Mouse (Mus musculus) fat pad, adult 2 months (tissue): ENCODE measurements around the gene Tbl3.
"Not testable (repeated sequence)": the region's sequence is repeated elsewhere in the genome, so short reads cannot be mapped to it uniquely, and the experiment has no call there.

ENCODE experiments used
- DNase-seq: peaks from one replicate; pipeline ENCODE4 v3.0.0-alpha.2; 2011; ENCODE audit warnings: low read depth, low spot score; ENCODE audit errors: extremely low read depth

Gene Tbl3

GRCm38 (mm10) chr17:24697985-24698384, 9.5 kb downstream of the Tbl3 start:
- DNase-seq = no peak

DNA sequence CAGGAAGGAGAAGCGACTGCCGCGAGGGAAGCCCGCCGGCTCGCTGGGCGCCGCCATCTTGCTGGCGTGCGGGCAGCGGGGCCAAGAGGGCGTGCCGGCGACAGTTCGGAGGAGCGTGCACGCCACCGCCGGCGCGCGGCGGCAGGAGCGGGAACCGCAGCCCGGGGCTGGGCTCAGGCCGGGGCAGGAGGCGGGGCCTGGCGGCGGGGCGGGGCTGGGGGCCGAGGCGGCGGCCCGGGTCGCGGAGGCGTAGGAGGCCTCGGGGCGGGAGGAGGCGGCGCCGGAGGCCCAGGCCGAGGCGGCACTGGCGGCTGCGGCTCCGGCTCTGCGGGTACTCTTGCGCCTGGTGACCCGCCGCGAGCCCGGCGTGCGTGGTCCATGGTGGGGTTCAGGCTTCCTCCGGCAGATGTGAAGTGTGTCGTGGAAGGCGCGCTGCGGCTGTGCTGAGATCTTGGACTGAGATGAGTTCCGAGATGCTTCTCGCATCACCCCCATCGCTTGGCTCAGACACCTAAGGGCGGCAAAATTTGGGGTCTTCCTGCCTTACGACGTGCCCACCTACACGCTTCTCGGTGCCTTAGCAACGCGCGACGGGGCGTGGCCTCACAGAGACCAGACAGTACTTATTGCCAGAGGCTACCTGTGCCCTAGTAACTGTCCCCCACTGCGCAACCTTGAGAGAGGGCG, 11.3 kb downstream of the Tbl3 start, which contains the start of the genes Gfer and Noxo1:
Gene Gfer (minus strand): TSS at position 146 of the 687 bp plus-strand sequence.
Gene Noxo1 (plus strand): TSS at position 224 of the 687 bp plus-strand sequence.
- DNase-seq = no peak

- no peak for DNase-seq
These were observed 12.0 kb downstream of the Tbl3 start for GRCm38 (mm10) chr17:24695326-24696010.

DNA sequence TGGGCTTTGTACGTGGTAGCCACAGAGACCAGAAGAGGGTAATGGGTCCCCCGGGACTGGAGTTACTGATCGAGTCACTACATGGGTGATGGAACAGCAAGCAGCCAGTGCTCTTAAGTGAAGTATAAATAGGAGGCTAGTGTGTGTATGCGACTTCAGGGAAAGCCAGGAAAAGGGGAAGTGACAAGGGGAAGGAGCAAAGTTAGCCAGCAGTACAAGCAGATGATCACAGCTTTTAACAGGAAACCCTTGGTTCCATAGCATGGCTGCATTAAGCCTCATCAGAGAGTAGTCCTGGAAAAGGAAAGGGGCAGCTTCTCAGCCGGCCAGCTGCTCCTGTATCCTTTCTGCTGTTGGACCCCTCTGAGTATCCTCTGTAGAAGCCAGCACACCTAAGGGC, 15.1 kb downstream of the Tbl3 start:
- no peak for DNase-seq

- DNase-seq = no peak
These were observed 18.0 kb downstream of the Tbl3 start, which contains the start of gene Syngr3 for GRCm38 (mm10) chr17:24689251-24690081. Gene Syngr3 (minus strand): TSS chr17:24689955.

DNA sequence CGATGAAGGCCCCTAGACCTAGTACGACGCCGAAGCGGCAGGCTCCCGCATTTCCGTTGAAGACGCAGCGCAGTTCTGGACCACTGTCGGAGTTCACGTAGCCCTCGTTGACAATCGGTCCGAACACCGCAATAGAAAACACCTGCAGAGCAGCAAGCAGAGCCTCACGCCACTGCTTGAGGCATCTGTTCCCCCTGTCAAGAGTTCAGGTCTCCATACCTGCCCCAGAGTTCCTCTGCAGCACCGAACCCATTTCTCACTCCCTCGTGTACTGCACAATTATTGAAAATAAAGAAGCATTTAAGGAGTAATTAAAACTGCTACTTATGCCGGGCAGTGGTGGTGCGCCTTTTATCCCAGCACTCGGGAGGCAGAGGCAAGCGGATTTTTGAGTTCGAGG, 19.9 kb downstream of the Tbl3 start:
- DNase-seq = no peak

DNA sequence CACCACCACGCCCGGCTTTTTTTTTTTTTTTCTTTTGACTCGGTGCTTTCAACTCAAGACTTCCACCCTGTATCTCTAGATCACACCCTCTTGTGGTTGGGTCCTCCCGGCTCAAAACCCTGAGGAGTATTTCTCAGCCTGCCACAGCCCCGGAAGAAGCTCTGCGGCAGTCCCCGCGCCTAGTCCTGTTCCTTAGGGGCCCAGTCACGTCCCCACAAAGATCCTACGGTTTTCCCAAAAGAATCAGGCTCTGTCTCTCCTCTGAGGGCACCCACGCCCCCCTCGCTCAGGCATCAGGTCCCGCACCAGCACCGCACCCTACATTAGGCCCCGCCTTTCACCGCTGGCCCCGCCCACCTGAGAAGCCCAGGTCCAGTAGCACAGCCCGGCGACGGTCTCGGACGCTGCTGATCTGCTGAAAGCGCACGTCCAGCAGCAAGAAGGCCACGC, 20.3 kb downstream of the Tbl3 start:
- no peak for DNase-seq

- DNase-seq = no peak
These were observed 20.9 kb downstream of the Tbl3 start for GRCm38 (mm10) chr17:24686514-24686913.

DNA sequence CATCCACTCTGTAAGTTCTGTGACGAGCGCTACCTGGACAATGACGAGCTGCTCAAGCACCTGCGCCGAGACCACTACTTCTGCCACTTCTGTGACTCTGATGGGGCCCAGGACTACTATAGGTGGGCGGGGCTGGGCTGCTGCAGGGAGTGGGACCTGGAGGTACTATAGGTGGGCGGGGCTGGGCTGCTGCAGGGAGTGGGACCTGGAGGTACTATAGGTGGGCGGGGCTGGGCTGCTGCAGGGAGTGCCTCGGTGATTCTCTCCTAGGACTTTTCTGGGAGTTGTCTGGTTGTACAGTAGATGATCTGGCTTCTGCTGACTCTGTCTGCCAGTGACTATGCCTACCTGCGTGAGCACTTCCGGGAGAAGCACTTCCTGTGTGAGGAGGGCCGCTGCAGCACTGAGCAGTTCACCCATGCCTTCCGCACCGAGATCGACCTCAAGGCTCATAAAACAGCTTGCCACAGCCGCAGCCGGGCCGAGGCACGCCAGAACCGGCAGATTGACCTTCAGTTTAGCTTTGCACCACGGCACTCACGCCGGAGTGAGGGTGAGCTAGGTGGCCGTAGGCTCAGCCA, 29.9 kb downstream of the Tbl3 start:
- no peak for DNase-seq

DNA sequence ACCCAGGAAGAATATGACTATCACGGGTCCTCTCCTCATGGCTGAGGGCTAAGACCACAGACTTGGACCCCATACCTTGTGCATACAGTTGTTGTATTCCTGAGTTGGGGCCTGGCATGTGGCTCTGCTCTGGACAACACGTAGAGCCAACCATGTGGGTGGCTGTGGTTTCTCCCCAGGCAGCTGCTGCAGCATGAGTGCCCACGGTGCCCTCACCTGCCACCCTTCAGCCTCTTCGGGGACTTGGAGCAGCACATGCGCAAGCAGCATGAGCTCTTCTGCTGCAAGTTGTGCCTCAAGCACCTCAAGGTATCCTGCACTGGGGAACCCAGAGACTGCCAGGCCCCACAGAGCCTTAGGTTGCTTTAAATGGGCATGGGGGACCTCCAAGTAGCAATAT, 30.6 kb downstream of the Tbl3 start:
- no peak for DNase-seq

- no peak for DNase-seq
These were observed 31.3 kb downstream of the Tbl3 start for GRCm38 (mm10) chr17:24676187-24676586.

- no peak for DNase-seq
These were observed 33.2 kb downstream of the Tbl3 start for GRCm38 (mm10) chr17:24674277-24674676.

- no peak for DNase-seq
These were observed 35.3 kb downstream of the Tbl3 start for GRCm38 (mm10) chr17:24672141-24672540.

DNA sequence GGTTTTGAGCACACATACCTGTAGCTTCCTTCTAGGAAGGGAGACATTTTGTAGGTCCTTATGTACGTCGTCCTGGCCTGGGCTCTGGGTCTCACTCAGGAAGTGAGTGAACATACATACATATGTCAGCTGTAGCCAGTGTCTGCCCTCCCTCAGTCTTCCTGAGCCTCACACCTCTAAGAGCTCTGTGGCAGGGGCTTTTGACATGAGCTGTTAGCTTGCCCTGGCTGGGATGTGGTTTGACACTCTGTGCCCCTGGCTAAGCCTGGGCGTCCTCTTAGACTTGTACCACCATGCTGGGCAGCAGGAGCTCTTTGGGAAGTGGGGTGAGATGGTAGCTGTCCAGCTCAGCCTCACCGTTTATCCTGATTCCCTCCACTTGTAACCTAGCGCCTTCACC, 36.1 kb downstream of the Tbl3 start:
- DNase-seq = no peak

DNA sequence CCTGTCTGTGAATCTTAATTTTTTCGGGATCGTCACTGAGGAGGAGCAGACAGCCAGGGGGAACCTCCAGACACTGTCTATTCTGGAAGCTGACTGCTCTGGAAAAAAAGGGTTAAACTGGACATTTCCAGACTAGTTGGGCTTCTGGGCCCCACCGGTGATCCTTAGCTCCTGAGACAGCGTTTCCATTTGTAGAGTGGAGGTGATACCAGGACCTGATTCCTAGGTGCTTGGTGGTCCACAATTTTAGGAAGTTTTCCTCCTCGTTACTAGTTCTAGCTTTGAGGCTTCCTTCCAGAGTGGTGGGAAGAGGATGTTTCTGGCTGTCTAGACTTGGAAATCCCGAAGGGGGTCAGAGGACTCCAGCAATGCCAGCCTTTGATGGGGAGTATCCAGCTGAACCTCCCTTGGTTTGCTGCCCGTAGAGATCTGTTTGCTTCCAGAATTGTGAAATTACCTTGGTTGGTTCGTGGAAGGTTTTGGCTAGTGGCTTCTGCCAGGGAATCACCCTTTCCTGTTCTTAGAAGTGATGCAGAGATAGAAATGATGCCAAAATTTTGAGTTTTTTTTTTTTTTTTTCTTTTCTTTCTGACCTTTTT, 37.1 kb downstream of the Tbl3 start:
- no peak for DNase-seq

DNA sequence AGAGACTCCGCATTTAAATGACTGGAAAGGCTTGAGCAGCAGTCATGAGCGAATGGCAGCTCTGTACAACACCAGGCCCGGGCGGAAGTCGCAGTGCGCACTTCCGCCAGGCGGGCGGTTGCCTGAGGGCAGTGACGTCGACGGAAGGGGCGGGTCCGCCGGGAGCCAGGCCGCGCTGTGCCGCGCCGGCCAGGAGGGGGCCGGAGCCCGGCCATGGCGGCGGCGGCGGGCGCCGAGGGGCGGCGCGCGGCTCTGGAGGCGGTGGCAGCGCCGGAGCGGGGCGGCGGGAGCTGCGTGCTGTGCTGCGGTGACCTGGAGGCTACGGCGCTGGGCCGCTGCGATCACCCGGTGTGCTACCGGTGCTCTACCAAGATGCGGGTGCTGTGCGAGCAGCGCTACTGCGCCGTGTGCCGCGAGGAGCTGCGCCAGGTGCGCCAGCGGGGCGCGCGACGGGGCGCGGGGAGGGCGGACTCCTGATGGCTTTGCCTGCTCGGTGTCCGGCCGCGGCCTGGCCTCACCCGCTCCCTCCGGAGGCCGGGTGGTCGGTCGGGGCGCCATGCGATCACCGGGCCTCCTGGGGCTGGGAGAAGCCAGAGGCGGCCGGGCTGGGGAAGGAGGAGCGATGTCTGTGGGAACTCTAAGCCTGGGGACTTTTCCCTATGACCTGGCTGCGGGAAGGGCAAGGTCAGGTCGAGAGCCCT, 37.8 kb downstream of the Tbl3 start, which contains the start of gene Zfp598:
Gene Zfp598 (plus strand): TSS at position 143 of the 701 bp plus-strand sequence.
- no peak for DNase-seq

- not testable (repeated sequence) for DNase-seq
These were observed 38.3 kb downstream of the Tbl3 start for GRCm38 (mm10) chr17:24669214-24669544.

GRCm38 (mm10) chr17:24667416-24667815, 40.0 kb downstream of the Tbl3 start:
- peak; percentile 51 for DNase-seq

DNA sequence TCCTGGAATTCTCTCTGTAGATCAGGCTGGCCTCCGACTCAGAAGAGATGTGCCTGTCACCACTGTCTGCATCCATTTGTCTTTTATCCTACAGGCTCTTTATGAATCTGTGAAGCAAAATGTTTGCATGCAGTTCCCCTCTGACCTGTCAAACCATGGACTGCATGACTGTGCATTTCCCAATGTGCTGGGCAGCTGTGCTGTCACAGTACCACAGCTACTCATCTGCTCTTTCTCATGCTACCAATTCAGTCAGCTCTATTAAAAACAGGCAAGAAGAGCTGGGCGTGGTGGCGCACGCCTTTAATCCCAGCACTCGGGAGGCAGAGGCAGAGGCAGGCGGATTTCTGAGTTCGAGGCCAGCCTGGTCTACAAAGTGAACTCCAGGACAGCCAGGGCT, 40.4 kb downstream of the Tbl3 start:
- not testable (repeated sequence) for DNase-seq
